Mouse (Mus musculus) heart, embryonic 14.5 days (tissue): ENCODE data around the gene Rhbdd1. TPM values are rescaled to one million over a fixed set of nuclear protein-coding genes. Genes with fewer than 3 reads are reported as not detected.
A peak's percentile ranks its signal among the peaks of the same experiment; 100 is the strongest.

Experiments used
- ATAC-seq: fragments of 200-750 bp; cut with Nextera tagmentation; 2 replicates; pipeline ENCODE4 v1.8.0; 2017; ENCODE audit warnings: low read depth, moderate TSS enrichment; ENCODE audit not compliant: insufficient number of reproducible peaks, insufficient read depth, low FRiP score
- H3K27ac ChIP-seq, 2 experiments: fragments of 200-500 bp in 1 of 2; fragments of 300-500 bp in 1 of 2; sonication (generic) in 1 of 2; replicated peaks in 1 of 2; 2 replicates each; pipeline ENCODE4 v1.5.1; 2012 to 2014; ENCODE audit warnings: low read depth in 2 of 2, low read length in 2 of 2, control low read depth in 1 of 2, mild to moderate bottlenecking in 1 of 2, mixed read lengths in 1 of 2; ENCODE audit not compliant: control insufficient read depth in 1 of 2, insufficient read depth in 1 of 2
- H3K27me3 ChIP-seq: fragments of 300-500 bp; sonication (generic); 2 replicates; pipeline ENCODE4 v1.6.1; 2014; ENCODE audit warnings: mild to moderate bottlenecking, low read length, control low read depth; ENCODE audit not compliant: control insufficient read depth, insufficient read depth
- H3K36me3 ChIP-seq: fragments of 300-500 bp; sonication (generic); 2 replicates; pipeline ENCODE4 v1.6.1; 2014; ENCODE audit warnings: mild to moderate bottlenecking, control low read depth, low read length, mixed read lengths; ENCODE audit not compliant: control insufficient read depth, insufficient read depth
- H3K4me1 ChIP-seq, 2 experiments: fragments of 200-500 bp in 1 of 2; fragments of 300-500 bp in 1 of 2; sonication (generic) in 1 of 2; 2 replicates each; pipeline ENCODE4 v1.6.1; 2012 to 2014; ENCODE audit warnings: low read length in 2 of 2, control low read depth in 1 of 2, mixed read lengths in 1 of 2; ENCODE audit not compliant: control insufficient read depth in 2 of 2, insufficient read depth in 2 of 2
- H3K4me2 ChIP-seq: fragments of 300-500 bp; sonication (generic); 2 replicates; pipeline ENCODE4 v1.6.1; 2014; ENCODE audit warnings: mild to moderate bottlenecking, low read length
- H3K4me3 ChIP-seq, 2 experiments: fragments of 200-500 bp in 1 of 2; fragments of 300-500 bp in 1 of 2; sonication (generic) in 1 of 2; 2 replicates each; pipeline ENCODE4 v1.5.1; 2012 to 2014; ENCODE audit warnings: low read length in 2 of 2, mild to moderate bottlenecking in 2 of 2, control low read depth in 1 of 2, low read depth in 1 of 2, moderate library complexity in 1 of 2; ENCODE audit not compliant: control insufficient read depth in 1 of 2, insufficient read depth in 1 of 2
- H3K9ac ChIP-seq: fragments of 300-500 bp; sonication (generic); 2 replicates; pipeline ENCODE4 v1.6.1; 2014; ENCODE audit warnings: mild to moderate bottlenecking, low read length
- H3K9me3 ChIP-seq: fragments of 300-500 bp; sonication (generic); 2 replicates; pipeline ENCODE4 v1.6.1; 2016; ENCODE audit warnings: low read length, control low read depth; ENCODE audit not compliant: control insufficient read depth
- WGBS: fragments of 180-500 bp; shearing (Covaris S2); extraction: QIAGEN DNeasy Blood & Tissue Kit; methylation state at CpG from one replicate; pipeline ENCODE4 v1.1.7; 2014; 5-methylcytosine and 5-hydroxymethylcytosine counted together
- polyA plus RNA-seq: library from polyadenylated mRNA; unstranded; fragments of >200 nt; fragmentation: Nextera tagmentation; extraction: Ambion mirVana; gene quantifications from 2 replicates; pipeline ENCODE4 v1.2.1, GENCODE M21; 2014

Gene Rhbdd1
- polyA plus RNA-seq, 1 experiment from 2014 or later, result 7.0 TPM

DNA sequence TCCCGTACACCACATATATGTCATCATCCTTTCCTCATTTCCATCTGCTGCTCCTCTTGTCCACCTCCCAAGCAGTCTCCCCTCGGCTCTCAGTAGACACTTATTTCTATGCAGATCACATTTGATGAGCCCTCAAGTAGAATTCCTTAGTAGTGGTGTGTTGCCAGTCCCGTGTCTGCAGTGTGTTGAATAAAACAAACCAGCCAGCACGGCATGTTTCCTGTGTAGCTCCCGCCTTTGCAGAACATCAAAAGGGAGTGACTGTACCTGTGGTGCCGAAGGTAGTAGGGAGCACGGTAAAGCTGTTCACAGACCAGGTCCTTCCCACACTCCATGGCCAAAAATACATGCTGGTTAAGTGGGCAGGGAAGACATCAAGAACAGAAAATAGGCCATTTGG lies 47.8 kb downstream of the Rhbdd1 start:
- no peak overlapping the region for H3K4me3 ChIP-seq
- WGBS, result 49% methylated on average over 7 of the region's 7 CpGs

DNA sequence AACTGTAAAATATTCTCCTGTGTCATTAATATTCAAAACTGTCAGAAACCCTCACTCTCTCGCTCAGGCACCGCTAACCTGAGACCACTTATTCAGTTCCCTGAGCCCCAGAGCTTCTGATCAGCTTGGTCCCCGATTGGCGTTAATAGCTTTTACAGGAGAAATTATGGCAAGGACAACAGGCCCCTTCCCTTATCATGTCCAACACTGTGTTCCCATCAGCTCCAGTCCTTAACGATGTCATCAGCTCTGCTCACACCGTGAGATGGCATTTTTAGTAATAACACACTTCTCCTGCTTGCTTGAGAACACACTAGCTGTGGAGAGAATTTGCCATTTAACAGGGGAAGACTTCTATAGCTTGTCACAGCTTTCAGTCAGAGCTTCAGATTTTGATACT lies 48.2 kb downstream of the Rhbdd1 start:
- peak overlapping the region; percentile 5; the same call in 1 of the 2 replicates for H3K4me2 ChIP-seq
- H3K27ac ChIP-seq, result no peak overlapping the region
- H3K9me3 ChIP-seq, result no peaks in the 10 kb centered on the region
- no peak overlapping the region for H3K9ac ChIP-seq
- H3K36me3 ChIP-seq, result no peaks in the 10 kb centered on the region
- H3K4me1 ChIP-seq, result peaks cover 8 to 20% of the 10 kb centered on the region in 2 experiments
- no peak overlapping the region for H3K4me3 ChIP-seq
- H3K27me3 ChIP-seq, result peaks cover 54% of the 10 kb centered on the region
- no peak for ATAC-seq
- 28% methylated on average over 6 of the region's 6 CpGs for WGBS

More for the DNA sequence above, 47.8 kb downstream of the Rhbdd1 start:
- Histone ChIP-seq H3K4me2 (peak overlapping the region; percentile 5; the same call in 1 of the 2 replicates), H3K4me1 (peaks cover 9 to 24% of the 10 kb centered on the region in 2 experiments), H3K27ac (no peak overlapping the region), H3K36me3 (no peaks in the 10 kb centered on the region), H3K9me3 (no peaks in the 10 kb centered on the region), H3K27me3 (peaks cover 54% of the 10 kb centered on the region), H3K9ac (no peak overlapping the region)
- no peak for ATAC-seq

DNA sequence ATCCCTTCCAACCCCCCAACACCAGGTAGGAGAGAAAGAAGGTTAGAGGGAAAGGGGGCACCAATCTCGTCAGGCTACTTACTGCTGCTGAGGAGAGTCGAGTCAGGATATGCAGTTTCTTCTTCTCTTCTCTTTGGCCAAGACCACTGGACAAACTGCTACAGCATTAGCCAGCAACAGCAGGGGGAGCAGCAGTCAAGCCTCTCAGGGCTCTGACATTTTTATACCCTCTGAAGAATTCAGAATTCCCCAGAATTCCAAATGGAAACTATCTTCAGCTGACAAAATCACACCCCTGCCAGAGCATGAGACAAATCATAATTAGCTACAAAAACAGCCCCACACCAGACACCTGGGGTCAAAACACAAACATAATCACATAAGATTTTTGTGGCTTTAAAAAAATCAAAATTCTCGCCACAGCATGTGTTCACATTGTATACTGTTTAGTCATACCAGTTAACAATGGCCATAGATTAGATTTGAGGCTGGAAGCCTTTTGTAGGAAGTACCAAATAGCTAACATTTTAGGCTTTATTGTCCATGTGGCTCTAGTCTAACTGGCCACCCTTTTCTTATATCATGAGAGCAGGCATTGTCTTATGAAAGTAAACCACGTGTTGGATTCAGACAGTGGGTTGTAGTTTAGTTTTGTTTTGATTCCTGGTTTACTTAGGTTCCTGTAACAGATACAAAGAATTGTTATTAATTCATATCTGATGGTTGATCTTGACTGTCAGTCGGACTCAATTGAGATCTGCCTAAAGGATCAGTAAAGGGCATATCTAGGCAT lies 55.6 kb downstream of the Rhbdd1 start:
- H3K4me2 ChIP-seq, result no peak overlapping the region
- no peak overlapping the region for H3K4me3 ChIP-seq
- H3K9ac ChIP-seq, result no peak overlapping the region
- no peak overlapping the region for H3K27ac ChIP-seq
- ATAC-seq, result no peak
- peaks cover 11% of the 10 kb centered on the region for H3K27me3 ChIP-seq
- H3K4me1 ChIP-seq, result 0 out of 4 replicates have a peak, but pooled peaks cover 0 to 2% of the 10 kb centered on the region in 2 experiments
- H3K36me3 ChIP-seq, result no peaks in the 10 kb centered on the region
- no peaks in the 10 kb centered on the region for H3K9me3 ChIP-seq
- 76% methylated on average over 5 of the region's 5 CpGs for WGBS

DNA sequence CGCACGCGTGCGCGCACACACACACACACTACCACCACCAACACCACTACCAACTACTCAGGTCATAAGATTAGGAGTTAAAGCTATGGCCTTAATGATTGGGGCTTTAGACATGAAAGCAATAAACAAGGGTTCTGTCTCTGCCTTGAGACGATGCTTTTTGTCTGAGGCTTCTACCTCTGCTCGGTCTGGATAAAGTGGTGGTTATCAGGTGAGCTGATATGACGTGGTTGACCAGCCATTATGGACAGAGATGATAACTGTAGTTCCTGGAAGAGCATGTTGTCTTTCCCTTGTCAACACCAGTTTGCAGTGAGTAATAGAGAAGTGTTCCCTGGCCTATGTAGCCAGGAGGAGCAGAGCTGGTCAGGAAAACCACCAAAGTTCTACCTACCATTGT lies 57.7 kb downstream of the Rhbdd1 start:
- no peak for ATAC-seq
- 78% methylated on average over 8 of the region's 8 CpGs for WGBS

DNA sequence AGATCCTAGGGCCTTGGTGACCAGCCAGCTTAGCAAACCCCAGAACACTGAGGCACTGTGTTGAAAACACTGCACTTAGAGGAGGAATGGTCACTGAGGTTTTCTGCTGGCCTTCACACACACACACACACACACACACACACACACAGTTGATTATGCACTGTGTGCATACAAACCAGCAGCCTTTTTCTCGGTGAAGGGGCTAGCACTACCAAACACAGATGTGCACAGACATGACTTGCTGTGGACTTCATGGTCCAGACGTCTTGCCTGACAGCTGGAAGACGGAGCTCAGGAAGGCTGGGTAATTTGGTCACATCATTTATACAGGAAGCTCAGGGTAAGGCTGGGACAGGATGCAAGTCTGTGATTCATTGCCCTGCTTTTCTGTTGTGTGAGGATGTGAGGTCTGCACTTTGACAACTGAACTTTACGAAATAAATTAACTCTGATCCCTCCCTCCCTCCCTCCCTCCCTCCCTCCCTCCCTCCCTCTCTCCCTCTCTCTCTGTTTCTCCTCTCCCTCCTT lies 58.6 kb downstream of the Rhbdd1 start:
- no peak overlapping the region for H3K9ac ChIP-seq
- no peak overlapping the region for H3K4me3 ChIP-seq
- 0 out of 4 replicates have a peak, but pooled peaks cover 0 to 2% of the 10 kb centered on the region in 2 experiments for H3K4me1 ChIP-seq
- no peak; the same call in 1 of the 2 replicates for ATAC-seq
- WGBS, result 59% methylated on average over 4 of the region's 4 CpGs
- no peaks in the 10 kb centered on the region for H3K9me3 ChIP-seq
- no peaks in the 10 kb centered on the region; the same call in 1 of the 2 replicates for H3K27me3 ChIP-seq
- H3K36me3 ChIP-seq, result no peaks in the 10 kb centered on the region; the same call in 1 of the 2 replicates
- H3K4me2 ChIP-seq, result no peak overlapping the region
- H3K27ac ChIP-seq, result no peak overlapping the region

More for the DNA sequence above, 57.7 kb downstream of the Rhbdd1 start:
- no peak overlapping the region for H3K9ac ChIP-seq
- H3K4me2 ChIP-seq, result no peak overlapping the region
- no peaks in the 10 kb centered on the region; the same call in 1 of the 2 replicates for H3K27me3 ChIP-seq
- no peak overlapping the region for H3K4me3 ChIP-seq
- no peaks in the 10 kb centered on the region for H3K9me3 ChIP-seq
- H3K27ac ChIP-seq, result no peak overlapping the region
- H3K36me3 ChIP-seq, result no peaks in the 10 kb centered on the region; the same call in 1 of the 2 replicates
- H3K4me1 ChIP-seq, result 0 out of 4 replicates have a peak, but pooled peaks cover 0 to 2% of the 10 kb centered on the region in 2 experiments

DNA sequence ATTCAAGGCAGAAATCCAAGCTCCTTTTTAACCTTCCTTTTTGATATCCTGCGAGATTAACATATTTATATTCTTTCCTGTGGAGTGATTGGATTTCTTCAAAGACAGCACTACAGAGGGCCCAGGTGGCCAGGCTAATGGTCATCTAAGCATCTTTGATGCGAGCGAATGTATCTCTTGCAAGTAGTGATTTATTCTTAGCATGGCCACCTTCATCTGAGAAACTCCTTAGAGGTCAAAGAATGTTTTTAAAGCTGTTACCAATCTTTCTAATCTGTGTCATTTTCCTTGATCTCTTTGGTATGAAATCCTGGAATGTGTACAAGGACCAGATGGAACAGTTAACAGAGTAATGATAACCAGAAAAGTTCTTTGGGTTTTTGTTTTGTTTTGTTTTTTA lies 59.2 kb downstream of the Rhbdd1 start:
- Histone ChIP-seq H3K4me1 (0 out of 4 replicates have a peak, but pooled peaks cover 0 to 2% of the 10 kb centered on the region in 2 experiments), H3K9ac (no peak overlapping the region), H3K9me3 (no peaks in the 10 kb centered on the region), H3K36me3 (no peaks in the 10 kb centered on the region; the same call in 1 of the 2 replicates), H3K27me3 (no peaks in the 10 kb centered on the region; the same call in 1 of the 2 replicates), H3K4me3 (no peak overlapping the region), H3K27ac (no peak overlapping the region), H3K4me2 (no peak overlapping the region)
- no peak for ATAC-seq
- 88% methylated on average over 3 of the region's 3 CpGs for WGBS

DNA sequence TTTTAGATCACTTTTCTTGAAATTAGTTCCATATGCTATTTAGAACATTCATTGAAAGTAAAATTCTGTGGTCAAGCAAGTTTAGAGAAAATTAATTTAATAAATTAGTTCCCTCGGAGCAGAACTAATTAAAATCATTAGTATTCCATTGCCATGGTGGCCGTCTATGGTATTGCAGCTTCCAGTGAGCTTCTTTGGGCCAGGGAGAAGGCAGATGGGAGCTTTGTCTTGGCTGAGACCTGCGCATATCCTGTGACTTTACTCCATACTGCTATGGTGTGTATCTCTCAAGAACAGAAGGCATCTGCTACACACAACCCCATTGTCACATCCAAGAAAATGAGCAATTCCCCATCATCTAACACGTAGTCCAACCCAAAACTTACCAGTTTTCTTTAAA lies 65.7 kb downstream of the Rhbdd1 start:
- Histone ChIP-seq H3K4me2 (no peak overlapping the region), H3K9me3 (0 out of 2 replicates have a peak, but pooled peaks cover 3% of the 10 kb centered on the region), H3K36me3 (no peaks in the 10 kb centered on the region; the same call in 1 of the 2 replicates), H3K9ac (no peak overlapping the region), H3K4me1 (peaks cover 0 to 4% of the 10 kb centered on the region in 2 experiments; a peak in 2 of 4 replicates), H3K27me3 (no peaks in the 10 kb centered on the region), H3K27ac (no peak overlapping the region), H3K4me3 (no peak overlapping the region)
- 84% methylated on average over 4 of the region's 4 CpGs for WGBS
- ATAC-seq, result no peak
